Comparison of ENCODE assay signal across 34 mouse cellular contexts in genomic region chr12:54641374-54641773, GRCm38 (mm10).
"Had no signal": no experiment of that assay in that cellular context is flagged by ENCODE, and none has a peak within 500 bp of the region (broad histone marks: within the 10 kb centered on the region; RNA-seq: fewer than 3 reads in every experiment).

No protein-coding gene starts in this region.

- H3K9ac ChIP-seq: heart, embryonic 13.5 days; heart, embryonic 15.5 days; hindbrain, embryonic 12.5 days; hindbrain, embryonic 13.5 days; hindbrain, embryonic 14.5 days; hindbrain, embryonic 15.5 days; intestine, embryonic 15.5 days; kidney, embryonic 15.5 days had no signal

- H3K27ac ChIP-seq: heart, embryonic 10.5 days; heart, embryonic 13.5 days; heart, embryonic 15.5 days; hindbrain, embryonic 10.5 days; hindbrain, embryonic 12.5 days; hindbrain, embryonic 13.5 days; hindbrain, embryonic 14.5 days; hindbrain, embryonic 15.5 days; hindbrain, postnatal 0 days; intestine, embryonic 15.5 days; kidney, embryonic 15.5 days; kidney, postnatal 0 days; layer of hippocampus, adult 2 months had no signal

- H3K4me1 ChIP-seq: heart, embryonic 10.5 days; heart, embryonic 15.5 days; hindbrain, embryonic 10.5 days; hindbrain, embryonic 12.5 days; hindbrain, embryonic 13.5 days; hindbrain, embryonic 15.5 days; intestine, embryonic 15.5 days had no signal

- H3K4me3 ChIP-seq: heart, embryonic 10.5 days; heart, embryonic 13.5 days; heart, embryonic 15.5 days; hindbrain, embryonic 10.5 days; hindbrain, embryonic 12.5 days; hindbrain, embryonic 13.5 days; hindbrain, embryonic 15.5 days; intestine, embryonic 15.5 days; kidney, embryonic 15.5 days; layer of hippocampus, adult 2 months had no signal

- DNase-seq: heart, postnatal 10 days; heart, postnatal 14 days; heart, postnatal 36 days; heart, postnatal 4 days; kidney, adult 11 months; kidney, adult 18-20 months; kidney, adult 2 months; kidney, adult 8-10 months; kidney, adult 9 months; kidney, postnatal 10 days; kidney, postnatal 14 days; kidney, postnatal 25 days; kidney, postnatal 36 days; kidney, postnatal 4 days; layer of hippocampus, adult 9-11 months; layer of hippocampus, postnatal 36 days had no signal

- H3K4me2 ChIP-seq: heart, embryonic 11.5 days; heart, embryonic 13.5 days; heart, embryonic 15.5 days; hindbrain, embryonic 12.5 days; hindbrain, embryonic 13.5 days; hindbrain, embryonic 14.5 days; hindbrain, embryonic 15.5 days; intestine, embryonic 15.5 days; kidney, embryonic 15.5 days had no signal

- H3K27me3 ChIP-seq: heart, embryonic 13.5 days; heart, embryonic 15.5 days; hindbrain, embryonic 12.5 days; hindbrain, embryonic 13.5 days; hindbrain, embryonic 15.5 days; intestine, embryonic 15.5 days; kidney, embryonic 15.5 days had no signal

- H3K36me3 ChIP-seq: hindbrain, embryonic 12.5 days; intestine, embryonic 15.5 days had no signal

- ATAC-seq: hindbrain, embryonic 16.5 days; hindbrain, postnatal 0 days; inflammation-experienced regulatory T-cells, adult 6 months; intestine, embryonic 15.5 days; intestine, embryonic 16.5 days; intestine, postnatal 0 days had no signal

- H3K9me3 ChIP-seq: heart, embryonic 10.5 days; heart, embryonic 13.5 days; heart, embryonic 15.5 days; hindbrain, embryonic 10.5 days; hindbrain, embryonic 12.5 days; hindbrain, embryonic 13.5 days; hindbrain, embryonic 15.5 days; intestine, embryonic 15.5 days; kidney, embryonic 15.5 days had no signal
